Mouse (Mus musculus): ENCODE data around the gene Klhdc10.
"Not testable (repeated sequence)": the region's sequence is repeated elsewhere in the genome, so short reads cannot be mapped to it uniquely, and the experiment has no call there.

Klhdc10 gene

GRCm38 (mm10) chr6:30401308-30402015 is at the start of gene Klhdc10:
Gene Klhdc10, plus strand, starts transcription at chr6:30401868.
- peak; percentile 100 for DNase-seq (ENCODE audit: low read depth, low spot score)

- DNase-seq (ENCODE audit: low read depth, low spot score), result no peak
Observed at GRCm38 (mm10) chr6:30352762-30353161, 48.9 kb upstream of the Klhdc10 start.

- DNase-seq (ENCODE audit: low read depth, low spot score), result no peak
Observed at GRCm38 (mm10) chr6:30353661-30354060, 48.0 kb upstream of the Klhdc10 start.

- peak; percentile 49 for DNase-seq (ENCODE audit: low read depth, low spot score)
Observed at GRCm38 (mm10) chr6:30354760-30355159, 46.9 kb upstream of the Klhdc10 start.

DNA sequence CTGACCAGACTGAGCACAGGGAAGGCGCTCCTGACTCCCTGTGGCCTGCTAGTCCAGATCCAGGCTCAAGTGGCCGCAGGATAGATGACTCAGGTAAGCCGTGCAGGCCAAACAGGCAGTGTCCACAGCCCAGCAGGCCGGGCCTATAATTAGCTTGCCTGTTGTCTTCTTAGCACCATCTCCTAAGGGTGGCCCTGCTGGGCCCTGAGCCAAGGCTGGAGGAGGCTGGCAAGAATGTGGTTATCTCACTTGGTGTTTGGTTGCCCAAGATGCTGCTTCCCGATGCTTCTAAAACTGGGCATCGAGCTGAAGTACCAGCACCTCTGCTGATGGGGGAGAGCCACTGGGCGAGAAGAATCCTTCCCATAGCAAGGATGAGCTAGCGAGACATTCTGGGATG is 46.0 kb upstream of the Klhdc10 start:
- DNase-seq (ENCODE audit: low read depth, low spot score), result peak; percentile 60

- DNase-seq (ENCODE audit: low read depth, low spot score), result no peak
Observed at GRCm38 (mm10) chr6:30356161-30356560, 45.5 kb upstream of the Klhdc10 start.

DNA sequence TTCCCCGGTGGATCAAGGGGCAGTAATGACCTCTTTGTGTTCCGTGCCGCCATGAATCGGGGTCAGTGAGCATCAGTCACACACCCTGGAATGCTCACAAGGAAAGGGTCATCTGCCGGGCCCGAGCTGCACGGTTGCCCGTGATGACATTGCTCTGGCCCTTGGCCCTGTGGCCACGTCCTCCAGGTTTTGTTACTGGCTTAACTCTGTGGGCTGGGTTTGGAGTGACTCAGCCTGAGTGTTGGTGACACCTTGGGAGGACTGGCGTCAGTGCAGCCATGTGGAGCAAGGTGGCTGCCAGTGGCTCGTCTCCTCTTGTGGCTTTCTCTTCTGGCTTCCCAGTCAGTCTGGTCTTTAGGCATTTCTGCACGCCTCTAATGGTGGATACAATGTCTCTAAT is 45.0 kb upstream of the Klhdc10 start:
- DNase-seq (ENCODE audit: low read depth, low spot score), result peak; percentile 54

DNA sequence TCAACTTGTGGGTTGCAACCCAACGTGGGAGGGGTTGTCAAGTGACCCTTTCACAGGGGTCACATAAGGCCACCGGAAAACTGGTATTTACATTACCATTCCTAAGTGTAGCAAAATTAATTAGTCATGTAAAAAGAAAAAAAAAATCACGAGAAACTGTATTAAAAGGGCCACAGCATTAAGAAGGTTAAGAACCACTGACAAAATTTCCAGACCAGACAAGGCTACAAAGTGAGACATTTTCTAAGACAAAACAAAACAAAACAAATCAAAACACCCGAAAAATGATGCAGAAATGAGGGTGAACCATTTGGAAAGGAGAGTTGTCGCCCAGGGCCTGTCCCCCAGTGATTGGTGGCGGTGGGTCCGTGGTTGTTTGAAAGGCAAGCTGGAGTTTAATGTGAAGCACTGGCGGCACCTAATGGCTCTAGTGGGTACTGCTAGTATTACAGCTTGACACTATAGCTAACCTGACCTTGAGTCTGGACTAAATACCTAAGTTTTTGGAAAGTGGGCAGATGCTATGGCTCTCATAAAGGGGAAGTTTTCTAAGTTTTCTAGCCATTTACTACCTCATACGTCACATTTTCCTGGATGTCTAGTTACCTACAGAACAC is 44.0 kb upstream of the Klhdc10 start:
- peak; percentile 96 for DNase-seq (ENCODE audit: low read depth, low spot score)

DNA sequence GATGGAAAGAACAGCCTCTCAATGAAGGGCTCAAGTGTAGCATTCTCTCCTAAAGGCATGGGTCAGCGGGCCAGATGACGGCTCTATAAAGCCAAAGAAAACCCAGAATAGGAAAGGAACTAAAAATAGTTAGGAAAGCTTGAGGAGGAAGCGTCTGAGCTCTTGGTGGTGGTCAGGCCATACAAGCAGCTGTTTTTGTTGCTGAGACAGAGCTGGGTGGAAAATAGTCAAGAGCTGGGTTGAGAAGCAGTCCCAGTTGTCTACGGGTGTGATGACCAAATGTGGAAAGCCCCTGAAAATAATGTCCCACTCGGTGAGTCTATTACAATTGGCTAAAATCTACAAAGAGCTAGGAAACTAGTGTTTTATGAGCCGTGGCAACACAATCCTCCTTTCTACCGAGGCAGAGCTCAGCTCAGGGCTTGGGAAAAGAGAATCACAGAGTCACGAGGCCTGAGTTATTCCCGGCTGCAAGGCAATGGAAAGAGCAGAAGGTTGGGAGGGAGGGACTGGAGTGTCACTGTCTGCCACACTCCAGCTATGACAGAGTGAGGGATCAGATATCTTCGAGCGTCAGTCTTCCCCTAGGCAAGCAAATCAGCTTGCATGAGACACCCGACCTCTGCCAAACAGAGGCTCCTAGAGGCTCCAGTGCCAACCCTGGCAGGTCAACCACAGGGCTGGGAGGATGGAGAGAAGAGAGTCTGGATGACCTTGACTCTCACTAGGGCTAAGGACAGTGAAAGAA is 41.7 kb upstream of the Klhdc10 start:
- no peak for DNase-seq (ENCODE audit: low read depth, low spot score)

DNA sequence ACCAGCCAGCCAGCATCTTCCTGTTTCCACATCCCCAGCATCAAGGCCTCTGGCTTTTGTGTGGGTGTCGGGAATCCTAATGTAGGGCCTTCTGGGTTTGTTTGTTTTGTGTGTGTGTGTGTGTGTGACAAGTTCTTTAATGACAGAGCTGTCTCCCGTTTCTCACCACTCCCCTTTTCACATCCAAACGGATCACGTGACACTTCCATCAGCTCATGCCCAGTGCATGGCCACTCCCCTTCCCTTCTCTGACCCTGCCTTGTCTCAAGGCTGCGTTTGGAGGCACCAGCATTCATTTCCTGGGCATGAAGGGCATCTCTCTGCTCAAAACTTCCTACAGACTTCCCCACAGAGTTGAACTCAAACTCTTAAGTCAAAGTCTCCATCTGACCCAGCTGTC is 37.9 kb upstream of the Klhdc10 start:
- DNase-seq (ENCODE audit: low read depth, low spot score), result no peak

DNA sequence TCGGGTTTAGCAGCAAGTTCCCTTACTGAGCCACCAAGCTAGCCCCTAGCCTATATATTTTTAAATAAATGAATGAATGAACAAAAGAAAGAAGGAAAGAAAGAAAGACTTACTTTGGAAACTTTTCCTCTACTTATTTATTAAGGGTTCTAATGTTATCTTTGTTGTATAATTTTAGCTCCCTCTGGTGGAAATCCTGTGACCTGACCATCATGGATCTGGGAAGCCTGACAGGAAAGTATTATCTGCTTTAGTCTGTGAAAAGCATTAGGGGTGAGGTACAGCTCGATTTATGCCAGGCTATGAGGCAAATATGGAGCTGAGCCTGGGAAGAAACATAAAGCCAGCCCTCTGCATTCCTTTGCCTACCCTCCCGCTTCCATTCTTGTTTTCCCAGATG is 32.4 kb upstream of the Klhdc10 start:
- peak; percentile 67 for DNase-seq (ENCODE audit: low read depth, low spot score)

- DNase-seq (ENCODE audit: low read depth, low spot score), result no peak
Observed at GRCm38 (mm10) chr6:30372627-30373369, 28.9 kb upstream of the Klhdc10 start.

- DNase-seq (ENCODE audit: low read depth, low spot score), result no peak
Observed at GRCm38 (mm10) chr6:30374731-30375510, 26.7 kb upstream of the Klhdc10 start.

DNA sequence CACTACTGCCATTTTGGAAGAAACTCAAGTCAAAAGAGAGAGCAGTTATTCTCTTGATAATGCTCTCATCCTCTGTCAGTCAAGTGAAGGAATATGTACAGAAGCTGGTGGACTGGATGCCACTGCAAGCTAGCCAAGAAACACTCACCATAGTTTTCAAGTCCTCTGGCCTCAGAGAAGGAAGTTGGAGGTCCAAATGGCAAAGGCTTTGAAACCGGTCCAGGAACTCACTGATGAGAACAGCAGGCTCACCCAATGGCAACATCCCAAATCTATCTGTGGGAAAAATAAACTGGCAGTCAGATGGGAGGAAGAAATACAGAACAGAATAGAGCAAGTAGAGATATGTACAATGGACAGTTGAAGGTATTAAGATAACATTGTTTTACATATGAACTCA is 25.9 kb upstream of the Klhdc10 start:
- no peak for DNase-seq (ENCODE audit: low read depth, low spot score)

DNA sequence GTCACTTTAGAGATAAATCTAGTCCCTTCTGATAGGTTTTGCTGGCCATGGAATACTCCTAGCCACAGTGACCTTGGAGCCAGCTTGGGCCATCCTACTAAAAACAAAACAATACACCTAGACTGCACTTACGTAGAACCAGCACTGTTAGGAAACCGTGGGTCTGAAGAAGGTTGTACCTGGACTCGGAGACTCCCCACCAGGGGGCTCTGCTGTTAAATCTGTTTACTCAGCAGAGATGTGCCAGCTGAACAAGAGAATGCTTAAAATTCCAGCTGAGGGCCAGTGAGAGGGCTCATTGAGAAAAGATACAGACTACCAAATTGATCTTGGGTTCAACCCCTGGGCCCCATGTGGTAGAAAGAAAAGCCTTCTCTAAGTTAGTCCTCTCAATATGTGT is 20.6 kb upstream of the Klhdc10 start:
- DNase-seq (ENCODE audit: low read depth, low spot score), result peak; percentile 59

DNA sequence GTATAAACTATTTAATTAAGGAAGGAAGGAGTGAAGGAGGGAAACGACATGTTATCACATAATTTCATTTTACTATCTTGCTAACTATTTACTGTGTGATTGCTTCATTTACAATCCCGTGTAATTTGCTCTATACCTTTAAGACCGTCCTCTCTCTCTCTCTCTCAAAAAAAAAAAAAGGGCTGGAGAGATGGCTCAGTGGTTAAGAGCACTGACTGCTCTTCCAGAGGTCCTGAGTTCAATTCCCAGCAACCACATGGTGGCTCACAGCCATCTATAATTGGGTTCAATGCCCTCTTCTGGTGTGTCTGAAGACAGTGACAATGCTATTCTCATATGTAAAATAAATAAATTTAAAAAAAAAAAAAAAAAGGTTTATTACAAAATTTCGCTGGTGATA is 11.4 kb upstream of the Klhdc10 start:
- not testable (repeated sequence) for DNase-seq (ENCODE audit: low read depth, low spot score)

DNA sequence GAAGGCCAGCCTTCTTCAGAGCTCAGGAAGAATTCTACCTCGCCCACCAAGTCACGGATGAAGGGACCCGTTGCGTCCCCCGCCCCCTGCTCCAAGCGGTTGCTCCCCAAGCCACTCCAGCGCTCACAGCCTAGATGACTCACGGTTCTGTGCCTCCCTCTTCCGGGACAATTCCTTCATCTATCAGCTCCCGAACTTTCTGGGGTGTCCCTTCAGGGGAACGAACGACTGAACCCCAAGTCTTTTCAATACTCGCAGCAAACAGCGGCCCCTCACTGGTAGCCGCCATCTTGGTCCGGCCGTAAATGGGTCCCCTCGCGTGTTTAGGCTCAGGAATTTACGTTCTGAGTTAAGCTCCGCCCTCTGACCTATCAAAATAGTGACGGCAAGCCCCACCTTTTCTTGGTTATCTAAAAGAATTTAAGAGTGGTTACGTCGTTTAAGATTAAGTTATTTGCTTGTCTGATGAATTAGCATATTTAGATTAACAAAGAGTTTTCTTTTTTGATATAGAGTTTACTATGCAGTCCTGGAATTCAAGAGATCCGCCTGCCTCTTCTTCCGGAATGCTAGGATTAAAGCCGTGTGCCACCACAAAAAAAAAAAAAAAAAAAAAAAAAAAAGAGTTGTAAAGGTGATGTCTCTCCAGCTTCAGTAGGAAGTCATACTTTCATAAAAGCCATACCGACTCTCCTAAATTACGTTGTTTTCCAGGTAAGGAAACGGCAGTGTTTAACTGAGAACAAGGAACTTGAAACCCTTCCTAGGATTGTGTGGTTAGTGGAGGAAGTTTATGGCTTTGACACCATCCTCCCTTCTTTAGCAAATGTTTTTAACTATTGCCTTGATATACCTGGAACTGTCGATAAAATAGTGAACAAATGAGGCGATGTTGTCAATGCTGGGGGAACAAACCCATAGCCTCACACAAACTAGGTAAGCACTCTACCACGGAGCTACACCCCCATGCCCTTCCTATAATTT is 10.7 kb upstream of the Klhdc10 start, which contains the start of gene Zc3hc1:
TSS of gene Zc3hc1 (minus strand) at position 315 of the 984 bp plus-strand sequence.
- peak; percentile 98 for DNase-seq (ENCODE audit: low read depth, low spot score)

- no peak for DNase-seq (ENCODE audit: low read depth, low spot score)
Observed at GRCm38 (mm10) chr6:30391996-30392395, 9.7 kb upstream of the Klhdc10 start.

- no peak for DNase-seq (ENCODE audit: low read depth, low spot score)
Observed at GRCm38 (mm10) chr6:30400146-30400545, 1.5 kb upstream of the Klhdc10 start.

GRCm38 (mm10) chr6:30400716-30401115 is 952 bp upstream of the Klhdc10 start:
- peak; percentile 54 for DNase-seq (ENCODE audit: low read depth, low spot score)
